Mouse (Mus musculus): ENCODE measurements around the gene Bmpr1b.

DNA sequence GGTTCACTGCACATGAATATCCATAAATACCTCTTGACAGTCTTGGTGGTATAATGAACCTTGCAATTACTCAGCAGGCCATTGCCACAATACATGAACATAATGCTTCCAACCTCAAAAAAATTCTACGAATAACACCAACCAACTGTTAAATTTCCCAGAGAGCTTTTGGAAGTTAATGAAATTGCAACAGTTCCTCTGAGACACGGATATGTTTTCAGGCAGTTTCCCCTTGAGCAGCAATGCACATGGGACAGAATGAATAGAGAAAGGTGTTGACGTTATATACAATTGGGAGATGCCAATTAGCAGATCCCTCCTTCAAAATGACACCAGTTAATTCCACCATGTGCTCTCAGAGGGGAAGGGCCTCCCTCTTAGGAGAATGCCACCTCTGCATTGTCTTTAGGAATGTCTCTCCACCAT is 225.9 kb downstream of the Bmpr1b start:
- TF ChIP-seq CTCF (IDR thresholded peaks at IDR 0.05; ENCODE audit: control insufficient read depth, insufficient read depth, insufficient read length): no peak
- TF ChIP-seq CEBPB (IDR thresholded peaks at IDR 0.05; ENCODE audit: low read depth): no peak
- no peak for TF ChIP-seq USF1 (IDR thresholded peaks at IDR 0.05; ENCODE audit: low read depth)

Measured in C2C12 (cell line).